Mouse (Mus musculus): ENCODE measurements around the gene Gtf3c5. TPM values are rescaled to one million over a fixed set of nuclear protein-coding genes. Genes with fewer than 3 reads are reported as not detected.
A peak's percentile ranks its signal among the peaks of the same experiment; 100 is the strongest.

Gene Gtf3c5
- polyA plus RNA-seq, 1 experiment = 29.0 TPM

GRCm38 (mm10) chr2:28588574-28588973 is 5.0 kb upstream of the Gtf3c5 start:
- no peak overlapping the region for H3K9ac ChIP-seq (ENCODE audit: low read depth, poor library complexity, severe bottlenecking)
- H3K9me3 ChIP-seq (replicated peaks; ENCODE audit: control insufficient read depth, insufficient read depth, low read length, poor library complexity, severe bottlenecking) = no peaks in the 10 kb centered on the region
- no peaks in the 10 kb centered on the region for H3K27me3 ChIP-seq (ENCODE audit: control insufficient read depth, insufficient read depth, low read length, poor library complexity, severe bottlenecking)
- H3K36me3 ChIP-seq (ENCODE audit: control insufficient read depth, insufficient read depth, low read length, poor library complexity, severe bottlenecking) = no peaks in the 10 kb centered on the region
- H3K27ac ChIP-seq (ENCODE audit: insufficient read depth, low read length) = no peak overlapping the region
- H3K4me3 ChIP-seq (ENCODE audit: low read depth, low read length) = no peak overlapping the region
- TF ChIP-seq EP300 (IDR thresholded peaks at IDR 0.05; ENCODE audit: insufficient read depth, low read depth, low read length) (no peak), POLR2A (IDR thresholded peaks at IDR 0.05; ENCODE audit: insufficient read depth, low read length) (no peak), CTCF (IDR thresholded peaks at IDR 0.05; ENCODE audit: low read depth, low read length) (no peak)
- no peaks in the 10 kb centered on the region for H3K4me1 ChIP-seq (ENCODE audit: control insufficient read depth, insufficient read depth, low read length)

GRCm38 (mm10) chr2:28585730-28586129 is 2.2 kb upstream of the Gtf3c5 start:
- Histone ChIP-seq H3K27ac (ENCODE audit: insufficient read depth, low read length) (no peak overlapping the region), H3K36me3 (ENCODE audit: control insufficient read depth, insufficient read depth, low read length, poor library complexity, severe bottlenecking) (no peaks in the 10 kb centered on the region), H3K9me3 (replicated peaks; ENCODE audit: control insufficient read depth, insufficient read depth, low read length, poor library complexity, severe bottlenecking) (no peaks in the 10 kb centered on the region), H3K4me3 (ENCODE audit: low read depth, low read length) (no peak overlapping the region), H3K9ac (ENCODE audit: low read depth, poor library complexity, severe bottlenecking) (no peak overlapping the region), H3K27me3 (ENCODE audit: control insufficient read depth, insufficient read depth, low read length, poor library complexity, severe bottlenecking) (no peaks in the 10 kb centered on the region), H3K4me1 (ENCODE audit: control insufficient read depth, insufficient read depth, low read length) (no peaks in the 10 kb centered on the region)
- TF ChIP-seq EP300 (IDR thresholded peaks at IDR 0.05; ENCODE audit: insufficient read depth, low read depth, low read length) = no peak
- TF ChIP-seq CTCF (IDR thresholded peaks at IDR 0.05; ENCODE audit: low read depth, low read length) = no peak
- no peak for TF ChIP-seq POLR2A (IDR thresholded peaks at IDR 0.05; ENCODE audit: insufficient read depth, low read length)

GRCm38 (mm10) chr2:28585043-28585571 is 1.6 kb upstream of the Gtf3c5 start:
- H3K9ac ChIP-seq (ENCODE audit: low read depth, poor library complexity, severe bottlenecking) = no peak overlapping the region

GRCm38 (mm10) chr2:28582647-28583353 is 751 bp downstream of the Gtf3c5 start:
- H3K27me3 ChIP-seq (ENCODE audit: control insufficient read depth, insufficient read depth, low read length, poor library complexity, severe bottlenecking) = no peaks in the 10 kb centered on the region
- no peaks in the 10 kb centered on the region for H3K9me3 ChIP-seq (replicated peaks; ENCODE audit: control insufficient read depth, insufficient read depth, low read length, poor library complexity, severe bottlenecking)
- H3K27ac ChIP-seq (ENCODE audit: insufficient read depth, low read length) = peak overlapping the region; percentile 39; the same call in 1 of the 2 replicates
- peak overlapping the region; percentile 70 for H3K4me3 ChIP-seq (ENCODE audit: low read depth, low read length)
- H3K9ac ChIP-seq (ENCODE audit: low read depth, poor library complexity, severe bottlenecking) = peak overlapping the region; percentile 40
- 0 out of 2 replicates have a peak, but pooled peaks cover 3% of the 10 kb centered on the region for H3K36me3 ChIP-seq (ENCODE audit: control insufficient read depth, insufficient read depth, low read length, poor library complexity, severe bottlenecking)
- no peaks in the 10 kb centered on the region for H3K4me1 ChIP-seq (ENCODE audit: control insufficient read depth, insufficient read depth, low read length)
- TF ChIP-seq CTCF (IDR thresholded peaks at IDR 0.05; ENCODE audit: low read depth, low read length) (no peak), EP300 (IDR thresholded peaks at IDR 0.05; ENCODE audit: insufficient read depth, low read depth, low read length) (no peak), POLR2A (IDR thresholded peaks at IDR 0.05; ENCODE audit: insufficient read depth, low read length) (no peak)

More at GRCm38 (mm10) chr2:28585043-28585571, 1.6 kb upstream of the Gtf3c5 start:
- no peak overlapping the region for H3K4me3 ChIP-seq (ENCODE audit: low read depth, low read length)
- no peaks in the 10 kb centered on the region for H3K36me3 ChIP-seq (ENCODE audit: control insufficient read depth, insufficient read depth, low read length, poor library complexity, severe bottlenecking)
- TF ChIP-seq EP300 (IDR thresholded peaks at IDR 0.05; ENCODE audit: insufficient read depth, low read depth, low read length) (0 out of 2 replicates have a peak, but pooled peaks have one; percentile 56), POLR2A (IDR thresholded peaks at IDR 0.05; ENCODE audit: insufficient read depth, low read length) (no peak), CTCF (IDR thresholded peaks at IDR 0.05; ENCODE audit: low read depth, low read length) (peak; percentile 100)
- no peak overlapping the region for H3K27ac ChIP-seq (ENCODE audit: insufficient read depth, low read length)
- H3K4me1 ChIP-seq (ENCODE audit: control insufficient read depth, insufficient read depth, low read length) = no peaks in the 10 kb centered on the region
- H3K27me3 ChIP-seq (ENCODE audit: control insufficient read depth, insufficient read depth, low read length, poor library complexity, severe bottlenecking) = no peaks in the 10 kb centered on the region
- H3K9me3 ChIP-seq (replicated peaks; ENCODE audit: control insufficient read depth, insufficient read depth, low read length, poor library complexity, severe bottlenecking) = no peaks in the 10 kb centered on the region

GRCm38 (mm10) chr2:28578003-28578402 is 5.5 kb downstream of the Gtf3c5 start:
- peak; percentile 84 for TF ChIP-seq CTCF (IDR thresholded peaks at IDR 0.05; ENCODE audit: low read depth, low read length)
- no peak for TF ChIP-seq EP300 (IDR thresholded peaks at IDR 0.05; ENCODE audit: insufficient read depth, low read depth, low read length)
- Histone ChIP-seq H3K4me1 (ENCODE audit: control insufficient read depth, insufficient read depth, low read length) (no peaks in the 10 kb centered on the region), H3K4me3 (ENCODE audit: low read depth, low read length) (no peak overlapping the region), H3K9me3 (replicated peaks; ENCODE audit: control insufficient read depth, insufficient read depth, low read length, poor library complexity, severe bottlenecking) (no peaks in the 10 kb centered on the region), H3K27ac (ENCODE audit: insufficient read depth, low read length) (no peak overlapping the region), H3K27me3 (ENCODE audit: control insufficient read depth, insufficient read depth, low read length, poor library complexity, severe bottlenecking) (no peaks in the 10 kb centered on the region), H3K9ac (ENCODE audit: low read depth, poor library complexity, severe bottlenecking) (no peak overlapping the region), H3K36me3 (ENCODE audit: control insufficient read depth, insufficient read depth, low read length, poor library complexity, severe bottlenecking) (peaks cover 9% of the 10 kb centered on the region; the same call in 1 of the 2 replicates)

GRCm38 (mm10) chr2:28576815-28577214 is 6.7 kb downstream of the Gtf3c5 start:
- H3K9ac ChIP-seq (ENCODE audit: low read depth, poor library complexity, severe bottlenecking) = no peak overlapping the region
- peaks cover 19% of the 10 kb centered on the region for H3K36me3 ChIP-seq (ENCODE audit: control insufficient read depth, insufficient read depth, low read length, poor library complexity, severe bottlenecking)
- no peaks in the 10 kb centered on the region for H3K9me3 ChIP-seq (replicated peaks; ENCODE audit: control insufficient read depth, insufficient read depth, low read length, poor library complexity, severe bottlenecking)
- no peaks in the 10 kb centered on the region for H3K27me3 ChIP-seq (ENCODE audit: control insufficient read depth, insufficient read depth, low read length, poor library complexity, severe bottlenecking)
- no peak overlapping the region for H3K27ac ChIP-seq (ENCODE audit: insufficient read depth, low read length)
- TF ChIP-seq EP300 (IDR thresholded peaks at IDR 0.05; ENCODE audit: insufficient read depth, low read depth, low read length) (no peak), CTCF (IDR thresholded peaks at IDR 0.05; ENCODE audit: low read depth, low read length) (no peak), POLR2A (IDR thresholded peaks at IDR 0.05; ENCODE audit: insufficient read depth, low read length) (no peak)
- H3K4me3 ChIP-seq (ENCODE audit: low read depth, low read length) = no peak overlapping the region
- no peaks in the 10 kb centered on the region for H3K4me1 ChIP-seq (ENCODE audit: control insufficient read depth, insufficient read depth, low read length)

Data from ES-Bruce4 (cell line).